Mouse (Mus musculus): ENCODE data around the gene Rap1a. TPM values are rescaled to one million over a fixed set of nuclear protein-coding genes. Genes with fewer than 3 reads are reported as not detected.
A peak's percentile ranks its signal among the peaks of the same experiment; 100 is the strongest.

The Rap1a gene
- polyA plus RNA-seq, 1 experiment from 2014 or later: 166 TPM

DNA sequence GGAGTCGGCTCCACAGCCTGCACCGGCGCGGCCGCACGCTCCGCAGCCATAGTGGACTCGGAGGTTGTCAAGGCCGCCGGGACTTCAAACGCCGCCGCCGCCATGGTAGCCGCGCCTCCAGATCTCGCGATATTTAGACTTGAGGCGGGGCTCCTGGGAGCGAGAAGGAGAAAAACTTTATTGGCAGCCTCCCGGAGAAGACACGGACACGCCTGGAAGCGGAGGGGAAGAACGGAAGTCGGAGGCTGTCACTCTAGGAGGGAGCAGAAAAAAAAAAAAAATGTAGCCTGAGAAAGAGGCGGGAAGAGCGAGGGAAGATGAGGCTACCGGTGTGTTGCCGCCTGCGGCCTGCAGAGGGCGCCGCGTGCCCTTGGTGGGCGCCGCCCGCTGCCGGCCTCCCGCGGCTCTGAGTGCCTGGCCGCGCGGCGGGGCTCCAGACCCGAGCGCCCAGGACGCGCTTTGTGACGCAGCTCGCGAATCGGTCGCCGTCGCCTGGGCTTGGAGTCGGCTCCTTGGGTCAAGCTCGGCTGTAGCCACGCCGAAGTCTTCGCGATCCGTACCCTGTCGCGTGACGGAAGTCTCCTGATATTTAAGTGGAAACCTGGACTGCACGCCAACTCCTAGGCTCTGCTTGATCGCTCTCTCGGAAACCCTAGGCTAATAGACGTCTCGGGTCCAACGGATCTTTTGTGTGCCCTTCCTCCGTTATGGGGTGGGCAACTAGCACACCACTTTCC, 113.6 kb downstream of the Rap1a start, which contains the start of gene Ddx20:
TSS of gene Ddx20 (minus strand) at position 251 of the 737 bp plus-strand sequence.
- H3K9ac ChIP-seq (replicated peaks; ENCODE audit: low read depth): peak within 1 kb of the TSS; percentile 89
- DNase-seq (ENCODE audit: low spot score): peak; percentile 100
- H3K9me3 ChIP-seq (ENCODE audit: low read length): no peaks in the 10 kb centered on the region
- peak; percentile 83 for TF ChIP-seq CTCF (IDR thresholded peaks at IDR 0.05)
- peak; percentile 99 for TF ChIP-seq EP300 (IDR thresholded peaks at IDR 0.05)
- no peaks in the 10 kb centered on the region for H3K4me1 ChIP-seq (ENCODE audit: insufficient read depth, low read depth, low read length)
- H3K36me3 ChIP-seq (ENCODE audit: insufficient read depth, low read length): peaks cover 12% of the 10 kb centered on the region; the same call in 1 of the 2 replicates
- under 1% methylated on average over 71 of the region's 72 CpGs for WGBS
- peak within 1 kb of the TSS; percentile 78 for H3K4me2 ChIP-seq (replicated peaks; ENCODE audit: low read depth, low read length)
- peak within 1 kb of the TSS; percentile 92 for H3K4me3 ChIP-seq (ENCODE audit: low read depth, low read length)
- H3K27me3 ChIP-seq (replicated peaks; ENCODE audit: insufficient read depth, low read length): no peaks in the 10 kb centered on the region
- peak; percentile 96 for ATAC-seq
- peak within 1 kb of the TSS; percentile 79 for H3K27ac ChIP-seq (ENCODE audit: low read length)

DNA sequence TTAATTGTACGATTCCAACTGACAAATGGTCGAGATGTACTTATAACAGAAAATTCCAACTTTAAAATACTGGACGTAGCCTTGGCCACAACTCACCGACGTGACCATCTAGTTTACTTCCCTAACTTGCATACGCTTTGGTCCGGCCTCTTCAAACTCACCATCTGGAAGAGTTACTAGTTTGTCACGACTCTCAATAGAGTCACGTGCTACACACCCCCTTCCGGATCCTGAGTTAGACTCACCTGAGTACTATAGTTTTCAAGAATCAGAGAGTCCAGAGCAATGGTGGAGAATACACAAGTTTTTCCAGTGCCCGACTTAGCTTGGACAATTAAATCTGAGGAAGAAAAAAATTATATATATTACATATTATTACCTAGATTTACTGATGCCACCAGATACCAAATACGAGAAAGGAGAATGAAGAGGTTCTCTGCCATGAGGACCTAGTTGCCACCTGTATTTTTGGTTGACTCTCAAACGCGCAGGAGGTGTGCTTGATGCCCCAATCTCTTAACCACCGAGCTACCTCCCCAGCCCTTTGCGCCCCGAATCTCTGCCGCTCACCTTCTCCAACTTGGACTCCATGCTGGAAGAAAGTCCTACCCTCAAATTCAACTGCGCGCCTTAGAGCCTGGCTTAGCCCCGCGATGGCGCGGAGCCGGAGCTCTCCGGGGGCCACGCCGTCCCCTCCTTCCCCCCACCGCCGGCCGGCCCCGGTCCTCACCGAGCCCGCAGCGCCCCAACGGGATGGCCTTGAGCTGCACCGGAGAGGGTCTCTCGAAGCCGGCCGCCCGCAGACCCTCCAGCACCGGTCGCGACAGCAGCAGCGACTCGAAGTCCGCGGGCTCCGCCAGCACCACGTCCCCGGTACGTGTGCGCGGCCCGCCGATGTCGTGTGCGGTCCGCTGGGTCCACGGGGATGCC, 114.5 kb downstream of the Rap1a start:
- DNase-seq (ENCODE audit: low spot score): peak; percentile 66
- 8% methylated on average over 60 of the region's 60 CpGs for WGBS
- ATAC-seq: no peak

GRCm38 (mm10) chr3:105680346-105680745, 120.8 kb downstream of the Rap1a start:
- no peak for DNase-seq (ENCODE audit: low spot score)
- H3K27me3 ChIP-seq (replicated peaks; ENCODE audit: insufficient read depth, low read length): no peaks in the 10 kb centered on the region
- TF ChIP-seq EP300 (IDR thresholded peaks at IDR 0.05): no peak
- WGBS: 89% methylated on average over 7 of the region's 7 CpGs
- no peaks in the 10 kb centered on the region for H3K4me1 ChIP-seq (ENCODE audit: insufficient read depth, low read depth, low read length)
- no peak overlapping the region for H3K9ac ChIP-seq (replicated peaks; ENCODE audit: low read depth)
- no peaks in the 10 kb centered on the region for H3K9me3 ChIP-seq (ENCODE audit: low read length)
- H3K4me3 ChIP-seq (ENCODE audit: low read depth, low read length): no peak overlapping the region
- H3K27ac ChIP-seq (ENCODE audit: low read length): no peak overlapping the region
- H3K36me3 ChIP-seq (ENCODE audit: insufficient read depth, low read length): peaks cover 30% of the 10 kb centered on the region
- no peak for ATAC-seq
- H3K4me2 ChIP-seq (replicated peaks; ENCODE audit: low read depth, low read length): no peak overlapping the region

More for the DNA sequence above, 114.5 kb downstream of the Rap1a start:
- Histone ChIP-seq H3K4me1 (ENCODE audit: insufficient read depth, low read depth, low read length) (no peaks in the 10 kb centered on the region), H3K27ac (ENCODE audit: low read length) (peak overlapping the region; percentile 79), H3K27me3 (replicated peaks; ENCODE audit: insufficient read depth, low read length) (no peaks in the 10 kb centered on the region), H3K4me3 (ENCODE audit: low read depth, low read length) (peak overlapping the region; percentile 92), H3K9me3 (ENCODE audit: low read length) (no peaks in the 10 kb centered on the region), H3K9ac (replicated peaks; ENCODE audit: low read depth) (peak overlapping the region; percentile 89), H3K36me3 (ENCODE audit: insufficient read depth, low read length) (peaks cover 12% of the 10 kb centered on the region; the same call in 1 of the 2 replicates), H3K4me2 (replicated peaks; ENCODE audit: low read depth, low read length) (peak overlapping the region; percentile 78)
- TF ChIP-seq EP300 (IDR thresholded peaks at IDR 0.05): no peak
- no peak for TF ChIP-seq CTCF (IDR thresholded peaks at IDR 0.05)

Other genes starting within 250 kb of the Rap1a start
- 15.0 and 16.2 TPM in 2 replicates for gene Ddx20, start 113.8 kb downstream of the Rap1a start, polyA plus RNA-seq (2015; fragmentation: Nextera tagmentation; extraction: Ambion mirVana)
- 2.7 and 3.9 TPM in 2 replicates for gene Inka2, start 96.7 kb downstream of the Rap1a start, polyA plus RNA-seq (2015; fragmentation: Nextera tagmentation; extraction: Ambion mirVana)
- gene Adora3, start 69.5 kb upstream of the Rap1a start, polyA plus RNA-seq (2015; fragmentation: Nextera tagmentation; extraction: Ambion mirVana): 0.82 and 0.89 TPM in 2 replicates
- 1.5 and 1.6 TPM in 2 replicates for gene Tmigd3, start 69.6 kb upstream of the Rap1a start, polyA plus RNA-seq (2015; fragmentation: Nextera tagmentation; extraction: Ambion mirVana)
- 1.2 and 1.9 TPM in 2 replicates for gene I830077J02Rik, start 131.3 kb upstream of the Rap1a start, polyA plus RNA-seq (2015; fragmentation: Nextera tagmentation; extraction: Ambion mirVana)
- gene Wdr77, start 158.0 kb upstream of the Rap1a start, polyA plus RNA-seq (2015; fragmentation: Nextera tagmentation; extraction: Ambion mirVana): 45.9 and 50.0 TPM in 2 replicates
- gene Atp5f1, start 158.8 kb upstream of the Rap1a start, polyA plus RNA-seq (2015; fragmentation: Nextera tagmentation; extraction: Ambion mirVana): 352 and 364 TPM in 2 replicates
- gene Ovgp1, start 172.4 kb upstream of the Rap1a start, polyA plus RNA-seq (2015; fragmentation: Nextera tagmentation; extraction: Ambion mirVana): 0.95 and 1.0 TPM in 2 replicates
- gene Pifo, start 213.3 kb upstream of the Rap1a start, polyA plus RNA-seq (2015; fragmentation: Nextera tagmentation; extraction: Ambion mirVana): 18.5 and 23.0 TPM in 2 replicates
- 0.20 and 0.30 TPM in 2 replicates for gene Chil5, start 231.5 kb upstream of the Rap1a start, polyA plus RNA-seq (2015; fragmentation: Nextera tagmentation; extraction: Ambion mirVana)